Mouse (Mus musculus) kidney, embryonic 16.5 days (tissue): ENCODE data around the gene Gpr37l1. TPM values are rescaled to one million over a fixed set of nuclear protein-coding genes. Genes with fewer than 3 reads are reported as not detected.

Experiments
- ATAC-seq: fragments of 200-750 bp; cut with Nextera tagmentation; 2 replicates; pipeline ENCODE4 v1.8.0; 2017; ENCODE audit warnings: moderate TSS enrichment; ENCODE audit not compliant: low FRiP score, low TSS enrichment
- H3K27ac ChIP-seq: fragments of 300-500 bp; sonication (generic); 2 replicates; pipeline ENCODE4 v1.5.1; 2014; ENCODE audit warnings: low read length
- H3K27me3 ChIP-seq: fragments of 300-500 bp; sonication (generic); 2 replicates; pipeline ENCODE4 v1.6.1; 2014; ENCODE audit warnings: low read length, control low read depth, mixed read lengths; ENCODE audit not compliant: insufficient read depth
- H3K36me3 ChIP-seq: fragments of 300-500 bp; sonication (generic); 2 replicates; pipeline ENCODE4 v1.6.1; 2014; ENCODE audit warnings: low read length, control low read depth, mixed read lengths; ENCODE audit not compliant: insufficient read depth
- H3K4me1 ChIP-seq: fragments of 300-500 bp; sonication (generic); 2 replicates; pipeline ENCODE4 v1.6.1; 2014; ENCODE audit warnings: low read length, control low read depth, mixed read lengths; ENCODE audit not compliant: insufficient read depth
- H3K4me2 ChIP-seq: fragments of 300-500 bp; sonication (generic); replicated peaks from 2 replicates; pipeline ENCODE4 v1.6.1; 2014; ENCODE audit warnings: low read depth, low read length
- H3K4me3 ChIP-seq: fragments of 300-500 bp; sonication (generic); 2 replicates; pipeline ENCODE4 v1.5.1; 2014; ENCODE audit warnings: mild to moderate bottlenecking, low read length
- H3K9ac ChIP-seq: fragments of 300-500 bp; sonication (generic); replicated peaks from 2 replicates; pipeline ENCODE4 v1.6.1; 2014; ENCODE audit warnings: low read length
- H3K9me3 ChIP-seq: fragments of 300-500 bp; sonication (generic); 2 replicates; pipeline ENCODE4 v1.6.1; 2016; ENCODE audit warnings: low read length, control low read depth
- WGBS: fragments of 180-500 bp; shearing (Covaris S2); extraction: QIAGEN DNeasy Blood & Tissue Kit; methylation state at CpG from one replicate; pipeline ENCODE4 v1.1.7; 2014; 5-methylcytosine and 5-hydroxymethylcytosine counted together
- polyA plus RNA-seq: library from polyadenylated mRNA; unstranded; fragments of >200 nt; fragmentation: Nextera tagmentation; extraction: Ambion mirVana; gene quantifications from 2 replicates; pipeline ENCODE4 v1.2.1, GENCODE M21; 2015

The Gpr37l1 gene
- polyA plus RNA-seq, 1 experiment from 2014 or later: not detected

- H3K4me1 ChIP-seq: 0 out of 2 replicates have a peak, but pooled peaks cover 10% of the 10 kb centered on the region
- no peak overlapping the region for H3K9ac ChIP-seq
- H3K9me3 ChIP-seq: no peaks in the 10 kb centered on the region
- no peaks in the 10 kb centered on the region for H3K36me3 ChIP-seq
- WGBS: 72% methylated on average over 3 of the region's 3 CpGs
- H3K4me2 ChIP-seq: no peak overlapping the region
- H3K4me3 ChIP-seq: no peak overlapping the region
- no peak overlapping the region for H3K27ac ChIP-seq
- H3K27me3 ChIP-seq: no peaks in the 10 kb centered on the region
- peak; percentile 55; the same call in 1 of the 2 replicates for ATAC-seq
Observed at GRCm38 (mm10) chr1:135182975-135183374, 15.5 kb upstream of the Gpr37l1 start.

- H3K9me3 ChIP-seq: no peaks in the 10 kb centered on the region
- H3K4me2 ChIP-seq: no peak overlapping the region
- no peak overlapping the region for H3K27ac ChIP-seq
- no peak overlapping the region for H3K9ac ChIP-seq
- H3K27me3 ChIP-seq: no peaks in the 10 kb centered on the region
- 79% methylated on average over 8 of the region's 8 CpGs for WGBS
- H3K4me1 ChIP-seq: 0 out of 2 replicates have a peak, but pooled peaks cover 10% of the 10 kb centered on the region
- H3K4me3 ChIP-seq: no peak overlapping the region
- ATAC-seq: no peak
- no peaks in the 10 kb centered on the region for H3K36me3 ChIP-seq
Observed at GRCm38 (mm10) chr1:135181880-135182623, 14.6 kb upstream of the Gpr37l1 start.

DNA sequence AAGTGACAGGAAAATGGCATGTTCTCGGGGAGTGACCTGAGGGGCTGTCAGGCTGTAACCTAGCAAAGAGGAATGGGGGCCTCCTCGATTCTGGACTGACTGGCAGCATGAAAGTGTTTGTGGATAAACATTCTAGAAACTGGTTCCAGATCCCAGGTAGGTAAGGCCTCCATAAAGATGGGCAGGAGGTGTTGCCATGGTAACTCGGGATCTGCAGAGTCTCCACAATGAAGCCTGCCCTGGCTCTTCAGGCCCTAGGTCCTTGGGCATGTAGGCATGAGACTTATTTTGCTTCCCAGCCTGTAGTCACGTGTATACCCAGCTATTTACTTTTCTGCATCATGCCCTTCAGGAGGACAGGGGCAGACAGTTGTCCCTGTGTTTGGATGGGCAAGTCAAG lies 13.8 kb upstream of the Gpr37l1 start:
- H3K27ac ChIP-seq: no peak overlapping the region
- H3K27me3 ChIP-seq: no peaks in the 10 kb centered on the region
- H3K9ac ChIP-seq: no peak overlapping the region
- H3K4me3 ChIP-seq: no peak overlapping the region
- WGBS: 62% methylated on average over 4 of the region's 4 CpGs
- H3K4me1 ChIP-seq: 0 out of 2 replicates have a peak, but pooled peaks cover 10% of the 10 kb centered on the region
- H3K4me2 ChIP-seq: no peak overlapping the region
- H3K36me3 ChIP-seq: no peaks in the 10 kb centered on the region
- ATAC-seq: no peak
- H3K9me3 ChIP-seq: no peaks in the 10 kb centered on the region

GRCm38 (mm10) chr1:135180830-135181229 lies 13.3 kb upstream of the Gpr37l1 start:
- no peak; the same call in 1 of the 2 replicates for ATAC-seq
- no peak overlapping the region for H3K9ac ChIP-seq
- no peaks in the 10 kb centered on the region for H3K27me3 ChIP-seq
- 0 out of 2 replicates have a peak, but pooled peaks cover 10% of the 10 kb centered on the region for H3K4me1 ChIP-seq
- H3K27ac ChIP-seq: no peak overlapping the region
- 70% methylated on average over 10 of the region's 10 CpGs for WGBS
- no peak overlapping the region for H3K4me2 ChIP-seq
- no peak overlapping the region for H3K4me3 ChIP-seq
- H3K36me3 ChIP-seq: no peaks in the 10 kb centered on the region
- no peaks in the 10 kb centered on the region for H3K9me3 ChIP-seq

DNA sequence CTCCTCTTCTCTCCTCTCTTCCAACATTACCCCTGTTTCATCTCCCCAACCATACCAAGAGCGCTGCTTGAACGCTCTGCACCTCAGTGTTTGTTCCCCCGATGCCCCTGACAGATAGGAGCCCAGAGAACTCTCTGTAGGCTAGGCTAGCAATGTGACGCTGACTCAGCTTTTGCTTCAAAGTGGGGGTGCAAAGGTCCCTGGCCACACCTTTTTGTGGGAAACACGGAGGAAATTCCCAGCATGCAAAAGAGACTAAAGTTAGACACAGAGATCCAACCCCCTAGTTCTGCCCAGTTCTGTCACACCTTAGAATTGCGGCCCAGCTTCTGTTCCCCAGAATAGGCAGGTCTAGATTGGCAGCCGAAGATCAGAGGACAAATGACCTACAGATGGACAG lies 11.4 kb upstream of the Gpr37l1 start:
- 78% methylated on average over 7 of the region's 7 CpGs for WGBS
- no peaks in the 10 kb centered on the region for H3K27me3 ChIP-seq
- no peak overlapping the region for H3K4me2 ChIP-seq
- no peak overlapping the region for H3K4me3 ChIP-seq
- no peaks in the 10 kb centered on the region for H3K9me3 ChIP-seq
- H3K9ac ChIP-seq: no peak overlapping the region
- H3K27ac ChIP-seq: no peak overlapping the region
- 0 out of 2 replicates have a peak, but pooled peaks cover 10% of the 10 kb centered on the region for H3K4me1 ChIP-seq
- ATAC-seq: no peak
- no peaks in the 10 kb centered on the region for H3K36me3 ChIP-seq

GRCm38 (mm10) chr1:135177724-135178123 lies 10.2 kb upstream of the Gpr37l1 start:
- WGBS: 84% methylated on average over 3 of the region's 3 CpGs
- Histone ChIP-seq H3K27me3 (no peaks in the 10 kb centered on the region), H3K4me2 (no peak overlapping the region), H3K9me3 (no peaks in the 10 kb centered on the region), H3K9ac (no peak overlapping the region), H3K36me3 (no peaks in the 10 kb centered on the region), H3K27ac (no peak overlapping the region), H3K4me1 (0 out of 2 replicates have a peak, but pooled peaks cover 5% of the 10 kb centered on the region), H3K4me3 (no peak overlapping the region)
- peak; percentile 62; the same call in 1 of the 2 replicates for ATAC-seq

GRCm38 (mm10) chr1:135175176-135175575 lies 7.7 kb upstream of the Gpr37l1 start:
- Histone ChIP-seq H3K36me3 (no peaks in the 10 kb centered on the region), H3K4me1 (no peaks in the 10 kb centered on the region), H3K9ac (no peak overlapping the region), H3K4me3 (no peak overlapping the region), H3K4me2 (no peak overlapping the region), H3K27me3 (no peaks in the 10 kb centered on the region), H3K9me3 (no peaks in the 10 kb centered on the region), H3K27ac (no peak overlapping the region)
- ATAC-seq: no peak
- 73% methylated on average over 3 of the region's 3 CpGs for WGBS

DNA sequence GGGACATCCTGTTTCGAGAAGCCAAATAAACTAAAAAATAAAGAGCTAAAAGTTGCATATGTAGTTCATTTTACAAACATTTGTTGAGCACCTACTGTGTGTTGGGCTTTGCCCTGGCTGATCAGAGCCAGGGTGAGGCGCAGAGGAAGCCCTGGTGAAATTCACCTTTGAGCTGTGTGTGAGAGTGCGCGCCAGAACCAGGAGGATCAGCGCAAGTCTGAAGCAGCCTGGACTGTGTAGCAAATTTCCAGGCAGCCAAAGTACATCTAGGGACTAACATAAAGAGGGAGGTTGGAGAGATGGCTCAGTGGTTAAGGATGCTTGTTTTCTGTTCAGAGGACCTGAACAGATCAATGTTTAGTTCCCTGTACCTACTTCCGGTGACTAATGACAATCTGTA lies 5.8 kb upstream of the Gpr37l1 start:
- no peak overlapping the region for H3K9ac ChIP-seq
- WGBS: 94% methylated on average over 6 of the region's 6 CpGs
- no peaks in the 10 kb centered on the region for H3K9me3 ChIP-seq
- no peak overlapping the region for H3K27ac ChIP-seq
- no peaks in the 10 kb centered on the region for H3K4me1 ChIP-seq
- H3K36me3 ChIP-seq: no peaks in the 10 kb centered on the region
- no peaks in the 10 kb centered on the region for H3K27me3 ChIP-seq
- H3K4me2 ChIP-seq: no peak overlapping the region
- no peak for ATAC-seq
- H3K4me3 ChIP-seq: no peak overlapping the region

GRCm38 (mm10) chr1:135171984-135172383 lies 4.5 kb upstream of the Gpr37l1 start:
- no peaks in the 10 kb centered on the region for H3K9me3 ChIP-seq
- 53% methylated on average over 6 of the region's 6 CpGs for WGBS
- H3K36me3 ChIP-seq: no peaks in the 10 kb centered on the region
- no peaks in the 10 kb centered on the region for H3K27me3 ChIP-seq
- no peak overlapping the region for H3K9ac ChIP-seq
- H3K4me1 ChIP-seq: no peaks in the 10 kb centered on the region
- peak; percentile 90 for ATAC-seq
- no peak overlapping the region for H3K27ac ChIP-seq
- no peak overlapping the region for H3K4me2 ChIP-seq
- H3K4me3 ChIP-seq: no peak overlapping the region

DNA sequence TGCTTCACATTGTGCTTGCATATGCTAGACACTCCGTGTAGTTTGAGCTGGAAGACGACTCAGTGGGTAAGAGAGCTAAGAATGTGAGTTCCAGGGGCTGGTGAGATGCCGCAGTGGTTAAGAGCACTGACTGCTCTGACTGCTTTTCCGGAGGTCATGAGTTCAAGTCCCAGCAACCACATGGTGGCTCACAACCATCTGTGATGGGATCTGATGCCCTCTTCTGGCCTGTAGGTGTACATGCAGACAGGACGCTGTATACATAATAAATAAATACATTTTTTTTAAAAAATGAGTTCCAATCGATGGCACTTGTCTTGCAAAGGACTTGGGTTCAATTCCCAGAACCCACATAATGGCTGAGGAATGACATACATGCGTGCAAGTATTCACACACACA lies 3.7 kb upstream of the Gpr37l1 start:
- Histone ChIP-seq H3K27me3 (no peaks in the 10 kb centered on the region), H3K9ac (no peak overlapping the region), H3K27ac (no peak overlapping the region), H3K36me3 (no peaks in the 10 kb centered on the region), H3K9me3 (no peaks in the 10 kb centered on the region), H3K4me3 (no peak overlapping the region), H3K4me2 (no peak overlapping the region), H3K4me1 (no peaks in the 10 kb centered on the region)
- no peak for ATAC-seq
- WGBS: 82% methylated on average over 7 of the region's 7 CpGs
